Mouse (Mus musculus) B cell, adult 2 months (primary cell): Measurements from ENCODE around the gene Prickle2.

Experiments
- DNase-seq, 2 experiments: peaks; one replicate each; pipeline ENCODE4 v3.0.0; 2022

The Prickle2 gene

GRCm38 (mm10) chr6:92512001-92512400 lies 194.0 kb downstream of the Prickle2 start:
- no peak for DNase-seq

- DNase-seq: no peak
Observed at GRCm38 (mm10) chr6:92509712-92510111, 196.2 kb downstream of the Prickle2 start.

- DNase-seq: no peak
Observed at GRCm38 (mm10) chr6:92506276-92506675, 199.7 kb downstream of the Prickle2 start.

- no peak for DNase-seq
Observed at GRCm38 (mm10) chr6:92499449-92499848, 206.5 kb downstream of the Prickle2 start.

- no peak for DNase-seq
Observed at GRCm38 (mm10) chr6:92498574-92498973, 207.4 kb downstream of the Prickle2 start.

GRCm38 (mm10) chr6:92497279-92497678 lies 208.7 kb downstream of the Prickle2 start:
- DNase-seq: no peak

- DNase-seq: no peak
Observed at GRCm38 (mm10) chr6:92495500-92495899, 210.5 kb downstream of the Prickle2 start.

- DNase-seq: no peak
Observed at GRCm38 (mm10) chr6:92481690-92481956, 224.3 kb downstream of the Prickle2 start.

GRCm38 (mm10) chr6:92480941-92481689 lies 224.8 kb downstream of the Prickle2 start:
- no peak for DNase-seq

- no peak for DNase-seq
Observed at GRCm38 (mm10) chr6:92478612-92479011, 227.3 kb downstream of the Prickle2 start.

GRCm38 (mm10) chr6:92477621-92478020 lies 228.3 kb downstream of the Prickle2 start:
- no peak for DNase-seq

- no peak for DNase-seq
Observed at GRCm38 (mm10) chr6:92469456-92469855, 236.5 kb downstream of the Prickle2 start.

- DNase-seq: no peak
Observed at GRCm38 (mm10) chr6:92468892-92469291, 237.1 kb downstream of the Prickle2 start.

GRCm38 (mm10) chr6:92468383-92468791 lies 237.6 kb downstream of the Prickle2 start:
- no peak for DNase-seq

- DNase-seq: no peak
Observed at GRCm38 (mm10) chr6:92467343-92467742, 238.6 kb downstream of the Prickle2 start.

GRCm38 (mm10) chr6:92465666-92466065 lies 240.3 kb downstream of the Prickle2 start:
- no peak for DNase-seq

- no peak for DNase-seq
Observed at GRCm38 (mm10) chr6:92464781-92465337, 241.1 kb downstream of the Prickle2 start.

GRCm38 (mm10) chr6:92463768-92464167 lies 242.2 kb downstream of the Prickle2 start:
- no peak for DNase-seq

GRCm38 (mm10) chr6:92460750-92461149 lies 245.2 kb downstream of the Prickle2 start:
- DNase-seq: no peak

GRCm38 (mm10) chr6:92458026-92458425 lies 247.9 kb downstream of the Prickle2 start:
- no peak for DNase-seq

GRCm38 (mm10) chr6:92451421-92451820 lies 254.5 kb downstream of the Prickle2 start:
- DNase-seq: no peak

GRCm38 (mm10) chr6:92449956-92450355 lies 256.0 kb downstream of the Prickle2 start:
- DNase-seq: no peak

- no peak for DNase-seq
Observed at GRCm38 (mm10) chr6:92446662-92447061, 259.3 kb downstream of the Prickle2 start.

- no peak for DNase-seq
Observed at GRCm38 (mm10) chr6:92441205-92441604, 264.8 kb downstream of the Prickle2 start.

- DNase-seq: no peak
Observed at GRCm38 (mm10) chr6:92440251-92440650, 265.7 kb downstream of the Prickle2 start.
